Mouse (Mus musculus): ENCODE results near the gene Rbm8a.

DNA sequence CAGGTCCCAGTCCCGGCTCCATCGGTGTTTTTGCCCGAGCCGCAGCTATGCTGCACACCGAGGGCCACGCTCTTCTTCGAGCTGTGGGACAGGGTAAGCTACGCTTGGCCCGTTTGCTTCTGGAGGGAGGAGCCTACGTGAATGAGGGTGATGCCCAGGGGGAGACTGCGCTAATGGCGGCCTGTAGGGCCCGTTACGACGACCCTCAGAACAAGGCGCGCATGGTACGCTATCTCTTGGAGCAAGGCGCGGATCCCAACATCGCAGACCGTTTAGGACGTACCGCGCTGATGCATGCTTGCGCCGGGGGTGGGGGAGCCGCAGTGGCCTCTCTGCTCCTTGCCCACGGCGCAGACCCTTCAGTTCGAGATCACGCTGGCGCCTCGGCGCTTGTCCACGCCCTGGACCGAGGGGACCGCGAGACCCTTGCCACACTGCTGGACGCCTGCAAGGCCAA is 32.3 kb upstream of the Rbm8a start:
- TF ChIP-seq EP300 (IDR thresholded peaks at IDR 0.05; ENCODE audit: insufficient read depth, low read depth, low read length) (no peak), POLR2A (IDR thresholded peaks at IDR 0.05; ENCODE audit: insufficient read depth, low read depth, low read length) (no peak)

Data from heart, adult 2 months (tissue).